Mouse (Mus musculus) 3T3-L1 (cell line): Measurements from ENCODE around the gene Reps1.
A peak's percentile ranks its signal among the peaks of the same experiment; 100 is the strongest.

Experiments
- DNase-seq: peaks from one replicate; pipeline ENCODE4 v3.0.0-alpha.2; 2015; ENCODE audit warnings: low read depth, low spot score

The Reps1 gene

GRCm38 (mm10) chr10:18055696-18056390 is at the start of gene Reps1:
TSS of gene Reps1 (plus strand) at chr10:18055861.
- peak; percentile 15 for DNase-seq

DNA sequence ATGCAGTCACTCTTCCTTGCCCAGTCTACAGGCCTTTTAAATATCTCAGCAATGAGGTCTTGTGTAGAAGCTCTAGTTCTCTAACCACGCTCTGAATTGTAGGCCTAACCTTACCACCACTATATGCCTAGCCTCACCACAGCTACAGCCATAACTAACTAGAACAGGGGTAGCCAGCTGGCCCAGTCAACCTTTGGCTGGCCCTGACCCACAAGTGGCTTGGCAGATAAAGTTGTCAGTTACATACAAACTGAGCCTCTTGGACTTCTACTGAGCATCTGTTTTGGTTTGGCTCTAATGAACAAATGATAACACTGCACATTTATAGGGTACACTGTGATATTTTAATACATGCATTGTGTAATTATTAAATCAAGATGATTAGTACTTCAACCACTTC is 48.9 kb upstream of the Reps1 start:
- peak; percentile 25 for DNase-seq

GRCm38 (mm10) chr10:18007243-18007642 is 48.4 kb upstream of the Reps1 start:
- no peak for DNase-seq

DNA sequence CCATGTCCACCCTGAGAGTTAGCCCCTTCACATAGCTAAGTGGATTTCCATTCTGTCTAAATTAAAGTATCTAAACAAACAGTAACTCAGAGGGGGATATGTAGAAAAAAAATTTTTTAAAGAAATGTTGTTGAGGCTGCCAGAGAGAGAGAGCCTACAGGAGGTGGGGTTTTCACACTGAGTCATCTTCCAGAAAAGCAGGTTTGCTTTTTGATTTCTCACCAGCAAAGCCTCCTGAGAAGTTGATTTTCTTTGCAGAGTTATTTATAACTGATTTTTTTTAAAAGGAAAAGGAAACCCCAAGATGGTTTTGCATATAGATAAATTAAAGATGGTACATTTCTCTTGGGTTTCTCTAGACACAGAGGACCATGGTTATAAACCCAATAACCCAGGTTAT is 47.5 kb upstream of the Reps1 start:
- no peak for DNase-seq

GRCm38 (mm10) chr10:18009744-18010143 is 45.9 kb upstream of the Reps1 start:
- no peak for DNase-seq

DNA sequence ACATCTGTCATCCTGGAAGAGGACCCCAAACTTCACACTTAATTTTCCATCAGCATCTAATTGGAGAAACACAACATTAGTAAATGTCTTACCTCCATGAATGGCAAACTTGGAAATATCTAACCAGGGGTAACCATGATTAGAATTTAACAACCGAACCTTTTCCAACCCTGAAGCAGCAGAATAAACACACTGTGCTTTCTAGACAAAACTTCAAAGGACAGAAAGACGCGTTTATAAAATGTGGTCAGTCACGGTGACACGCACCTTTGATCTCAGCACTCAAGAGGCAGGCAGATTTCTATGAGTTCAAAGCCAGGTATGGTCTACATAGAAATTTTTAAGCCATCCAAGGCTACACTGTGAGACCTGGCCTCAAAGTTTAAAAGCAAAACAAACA is 43.9 kb upstream of the Reps1 start:
- no peak for DNase-seq

- DNase-seq: no peak
These were observed 35.2 kb upstream of the Reps1 start for GRCm38 (mm10) chr10:18020443-18020842.

GRCm38 (mm10) chr10:18020846-18021245 is 34.8 kb upstream of the Reps1 start:
- peak; percentile 29 for DNase-seq

DNA sequence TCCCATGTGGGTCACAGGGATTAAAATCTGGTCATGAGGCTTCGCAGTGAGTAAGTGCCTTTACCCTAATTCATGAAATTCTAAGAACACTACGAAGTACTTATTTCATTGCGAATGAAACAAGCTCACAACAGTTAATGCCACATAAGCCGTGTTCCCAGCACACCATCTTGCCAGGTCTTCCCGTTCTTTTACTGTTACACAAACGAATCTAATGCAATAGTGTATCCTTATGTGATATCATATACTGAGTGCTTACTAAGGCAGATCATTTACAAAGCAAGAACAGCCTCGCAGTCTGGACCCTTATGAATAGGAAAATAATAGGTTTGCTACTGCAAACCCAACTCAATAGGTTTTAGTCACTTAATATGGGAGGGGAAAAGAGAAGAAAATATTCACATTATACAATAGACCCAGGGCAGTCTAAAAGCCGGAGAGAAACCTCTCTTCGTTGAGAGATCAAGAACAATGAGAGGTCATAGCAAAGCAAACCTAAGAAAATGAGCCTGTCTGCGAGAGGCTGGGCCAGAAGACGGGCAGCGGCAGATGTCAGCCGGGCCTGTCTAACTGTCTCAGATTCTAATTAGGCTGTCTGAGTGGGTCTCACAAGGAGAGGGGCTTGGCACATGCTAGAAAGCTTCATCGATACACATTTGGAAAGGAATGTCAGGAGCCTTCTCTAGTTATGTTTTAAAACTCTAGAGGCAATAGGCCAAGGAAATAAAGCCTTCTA is 33.9 kb upstream of the Reps1 start:
- no peak for DNase-seq

- DNase-seq: peak; percentile 90
These were observed 33.3 kb upstream of the Reps1 start for GRCm38 (mm10) chr10:18022312-18022711.

DNA sequence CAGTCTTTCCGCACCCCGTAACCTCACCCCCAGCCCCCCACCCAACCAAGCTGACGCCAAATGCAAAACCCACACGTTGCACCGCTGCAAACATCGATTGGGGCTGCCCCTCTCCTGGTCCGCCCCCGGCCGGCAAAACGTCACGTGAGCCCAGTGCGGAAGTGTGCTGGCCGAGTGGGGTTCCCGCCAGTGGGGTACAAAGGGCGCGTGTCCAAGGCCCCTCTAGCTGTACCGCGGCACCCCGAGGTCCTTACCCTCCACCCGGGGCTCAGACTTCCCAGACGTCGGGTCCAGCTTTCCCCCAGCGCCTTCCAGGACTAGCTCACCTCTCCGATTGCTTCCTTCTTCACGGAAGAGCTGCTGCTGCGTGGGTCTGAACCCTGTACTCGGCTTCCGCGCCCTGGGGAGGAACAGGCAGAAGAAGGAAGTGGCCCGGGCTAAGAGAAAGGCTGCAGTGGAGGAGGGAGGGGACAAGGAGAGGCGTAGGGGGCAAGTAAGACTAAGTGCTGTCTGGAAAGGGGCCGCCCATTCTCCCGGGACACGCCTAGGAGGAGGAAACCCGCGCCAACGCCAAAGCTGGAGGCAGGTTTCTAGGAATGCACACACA is 32.8 kb upstream of the Reps1 start, which contains the start of gene Abracl:
Gene Abracl (minus strand): TSS at position 548 of the 607 bp plus-strand sequence.
- peak; percentile 94 for DNase-seq

DNA sequence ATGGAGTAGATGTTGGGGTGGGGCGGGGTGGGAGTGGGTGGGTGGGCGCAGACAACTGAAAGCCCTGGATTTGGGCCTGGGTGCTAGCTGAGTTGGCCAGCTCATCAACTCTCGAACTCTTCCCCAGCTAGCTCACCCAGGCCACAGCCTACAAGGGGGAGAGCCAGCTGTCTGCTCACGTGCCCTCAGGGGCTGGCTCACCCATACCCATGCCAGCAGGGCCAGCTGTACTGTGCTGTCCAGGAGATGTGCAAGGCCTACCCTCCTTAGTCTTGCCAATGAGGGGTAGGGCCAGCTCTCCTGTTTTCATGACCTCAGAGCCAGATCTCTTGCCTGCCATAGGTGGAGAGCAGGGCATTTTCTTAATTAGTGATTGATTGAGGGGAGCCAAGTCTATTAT is 21.3 kb upstream of the Reps1 start:
- DNase-seq: no peak

DNA sequence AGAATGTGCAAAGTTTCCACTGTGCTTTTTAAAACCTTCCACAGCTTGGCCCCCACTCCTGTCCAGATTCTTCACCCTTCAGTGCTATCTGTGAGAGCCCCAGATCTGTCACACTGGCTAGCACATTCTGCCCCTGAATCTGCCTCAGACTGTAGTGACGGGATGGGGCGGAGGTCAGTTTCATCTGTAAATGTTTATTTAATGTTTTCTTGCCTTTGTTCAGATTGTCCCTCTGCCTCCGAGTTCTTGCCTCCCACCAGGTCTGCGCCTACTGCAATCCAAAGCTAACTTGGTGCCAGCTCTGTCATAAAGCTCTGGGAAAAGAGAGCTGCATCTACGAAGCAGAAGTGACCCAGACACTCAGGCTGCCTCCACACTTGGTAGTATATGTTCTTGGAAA is 18.8 kb upstream of the Reps1 start:
- no peak for DNase-seq

GRCm38 (mm10) chr10:18046380-18046779 is 9.3 kb upstream of the Reps1 start:
- no peak for DNase-seq

- no peak for DNase-seq
These were observed 8.1 kb upstream of the Reps1 start for GRCm38 (mm10) chr10:18047380-18048146.

DNA sequence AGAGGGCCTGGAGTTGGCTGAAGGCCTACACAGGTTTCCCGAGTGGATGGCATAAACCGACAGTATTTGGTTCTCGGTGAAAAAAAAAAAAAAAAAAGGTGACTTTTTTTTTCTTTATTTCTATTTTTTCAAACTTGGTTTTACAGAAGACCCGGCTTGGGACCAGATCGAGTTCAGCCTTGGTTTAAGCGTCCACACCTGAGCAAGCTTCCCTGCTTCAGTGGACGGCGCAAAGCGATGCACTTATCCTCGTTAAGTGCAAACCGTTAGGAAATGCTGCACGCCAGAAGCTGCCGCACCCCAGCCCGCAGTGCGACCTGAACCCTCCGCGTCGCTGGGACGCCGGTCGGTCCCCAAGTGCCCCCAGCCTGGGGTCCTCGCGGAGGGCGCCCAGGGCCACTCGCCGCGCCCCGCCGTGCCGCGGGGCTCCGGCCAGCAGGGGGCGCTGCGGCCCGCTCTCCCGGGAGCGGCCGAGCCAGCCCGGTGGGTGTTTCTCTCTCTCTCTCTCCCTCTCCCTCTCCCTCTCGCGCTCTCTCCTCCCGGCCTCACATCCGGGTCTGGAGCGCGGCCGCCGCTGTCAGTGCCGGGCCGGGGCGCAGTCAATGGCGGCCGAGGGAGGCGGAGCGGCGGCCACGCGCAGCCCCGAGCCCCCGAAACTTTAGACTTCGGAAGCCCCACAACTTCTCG is 509 bp upstream of the Reps1 start:
- DNase-seq: peak; percentile 75

GRCm38 (mm10) chr10:18056391-18056745 is 707 bp downstream of the Reps1 start:
- DNase-seq: peak; percentile 47

DNA sequence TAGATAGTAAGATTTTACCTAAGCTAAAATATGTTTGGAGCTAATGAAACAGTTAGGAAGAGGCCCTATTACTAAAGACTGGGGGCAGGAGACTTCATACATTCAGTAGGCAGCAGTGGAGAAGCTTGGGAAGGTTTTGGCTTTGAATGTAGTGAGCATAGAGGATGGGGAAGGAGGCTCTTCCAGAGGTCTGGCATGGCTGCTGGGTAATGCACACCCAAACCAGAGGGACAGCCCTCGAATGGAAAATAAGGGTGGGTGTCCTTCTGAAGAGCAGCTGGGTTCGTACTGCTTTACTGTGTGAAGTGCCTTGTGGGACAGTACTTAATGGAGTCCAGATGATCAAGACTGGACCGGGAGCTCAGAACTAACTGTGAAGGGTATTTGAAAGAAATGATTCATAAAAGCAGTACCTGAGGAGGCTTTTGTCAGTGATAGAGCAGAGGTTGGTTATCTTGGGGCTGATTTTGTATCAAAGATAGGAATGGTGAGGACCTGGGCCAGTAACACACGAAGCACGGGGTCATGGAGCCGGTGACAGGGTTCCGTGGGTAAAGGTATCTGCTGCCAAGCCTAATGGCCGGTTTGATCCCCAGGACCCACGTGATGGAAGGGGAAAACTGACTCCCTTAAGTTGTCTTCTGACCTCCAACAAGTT is 3.1 kb downstream of the Reps1 start:
- no peak for DNase-seq

DNA sequence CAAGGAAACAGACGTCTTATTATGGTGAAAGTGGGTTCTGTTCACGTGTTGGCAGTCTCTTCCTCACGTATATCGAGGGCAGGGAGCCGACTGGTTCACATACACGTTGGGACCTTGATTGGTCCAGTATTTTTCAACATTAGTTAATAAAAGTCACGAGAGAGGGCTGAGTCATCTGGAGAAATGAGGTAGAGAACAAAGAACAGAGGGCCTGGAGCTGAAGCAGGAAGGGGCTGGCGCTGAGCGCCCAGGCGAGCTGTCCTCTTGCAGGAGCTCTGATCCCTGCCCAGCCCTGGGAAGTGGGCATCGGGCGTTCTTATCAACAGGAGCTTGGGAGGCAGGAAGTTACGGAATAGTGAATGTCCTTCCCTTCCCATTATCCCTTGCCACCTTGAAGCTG is 4.1 kb downstream of the Reps1 start:
- DNase-seq: no peak

DNA sequence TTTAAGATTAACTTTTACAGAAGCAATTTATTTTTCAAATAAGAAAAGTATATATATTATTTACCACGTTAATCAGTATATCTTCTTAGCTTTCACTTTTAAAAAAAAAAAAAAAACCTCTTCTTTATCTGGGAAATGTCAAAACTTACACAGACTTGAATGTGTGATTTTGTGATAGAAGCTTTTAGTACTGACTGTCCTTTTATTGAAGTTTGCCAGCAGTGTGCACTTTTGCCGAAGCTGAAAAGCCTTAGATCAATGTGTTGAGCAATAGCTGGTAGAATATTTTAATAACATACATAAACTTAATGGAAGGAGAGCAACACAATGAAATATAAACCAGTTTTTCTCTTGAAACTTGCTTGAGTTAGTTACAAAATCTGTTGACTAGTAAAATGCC is 5.1 kb downstream of the Reps1 start:
- no peak for DNase-seq

GRCm38 (mm10) chr10:18061533-18061932 is 5.9 kb downstream of the Reps1 start:
- no peak for DNase-seq
